Mouse (Mus musculus): ENCODE results near the gene Suv39h1. TPM values are rescaled to one million over a fixed set of nuclear protein-coding genes. Genes with fewer than 3 reads are reported as not detected.

Suv39h1 gene
- polyA plus RNA-seq, 1 experiment, result 1.6 TPM

Other genes with a start within 250 kb of the Suv39h1 start
- gene Otud5, start 233.4 kb downstream of the Suv39h1 start, polyA plus RNA-seq (2012; ENCODE audit: insufficient read depth, insufficient read length, missing spikeins), result 14.1 and 23.4 TPM in 2 replicates
- gene Pim2, start 196.5 kb downstream of the Suv39h1 start, polyA plus RNA-seq (2012; ENCODE audit: insufficient read depth, insufficient read length, missing spikeins), result 1.7 and 2.0 TPM in 2 replicates
- 9.2 and 15.3 TPM in 2 replicates for gene Slc35a2, start 190.7 kb downstream of the Suv39h1 start, polyA plus RNA-seq (2012; ENCODE audit: insufficient read depth, insufficient read length, missing spikeins)
- gene Pqbp1, start 175.5 kb downstream of the Suv39h1 start, polyA plus RNA-seq (2012; ENCODE audit: insufficient read depth, insufficient read length, missing spikeins), result 25.0 and 29.5 TPM in 2 replicates
- 47.7 and 50.3 TPM in 2 replicates for gene Timm17b, start 175.4 kb downstream of the Suv39h1 start, polyA plus RNA-seq (2012; ENCODE audit: insufficient read depth, insufficient read length, missing spikeins)
- not detected in 2 replicates for gene Gm10491, start 166.9 kb downstream of the Suv39h1 start, polyA plus RNA-seq (2012; ENCODE audit: insufficient read depth, insufficient read length, missing spikeins)
- gene Gm10490, start 165.2 kb downstream of the Suv39h1 start, polyA plus RNA-seq (2012; ENCODE audit: insufficient read depth, insufficient read length, missing spikeins), result not detected in 2 replicates
- not detected in 2 replicates for gene Pcsk1n, start 154.9 kb downstream of the Suv39h1 start, polyA plus RNA-seq (2012; ENCODE audit: insufficient read depth, insufficient read length, missing spikeins)
- gene Eras, start 146.2 kb downstream of the Suv39h1 start, polyA plus RNA-seq (2012; ENCODE audit: insufficient read depth, insufficient read length, missing spikeins), result not detected in 2 replicates
- gene Hdac6, start 126.9 kb downstream of the Suv39h1 start, polyA plus RNA-seq (2012; ENCODE audit: insufficient read depth, insufficient read length, missing spikeins), result 7.6 and 11.6 TPM in 2 replicates
- not detected in 2 replicates for gene Gata1, start 96.7 kb downstream of the Suv39h1 start, polyA plus RNA-seq (2012; ENCODE audit: insufficient read depth, insufficient read length, missing spikeins)
- gene Glod5, start 56.3 kb downstream of the Suv39h1 start, polyA plus RNA-seq (2012; ENCODE audit: insufficient read depth, insufficient read length, missing spikeins), result not detected in 2 replicates
- 1.1 and 1.5 TPM in 2 replicates for gene Was, start 15.7 kb upstream of the Suv39h1 start, polyA plus RNA-seq (2012; ENCODE audit: insufficient read depth, insufficient read length, missing spikeins)
- 19.6 and 24.5 TPM in 2 replicates for gene Wdr13, start 58.1 kb upstream of the Suv39h1 start, polyA plus RNA-seq (2012; ENCODE audit: insufficient read depth, insufficient read length, missing spikeins)
- 188 and 247 TPM in 2 replicates for gene Rbm3, start 71.1 kb upstream of the Suv39h1 start, polyA plus RNA-seq (2012; ENCODE audit: insufficient read depth, insufficient read length, missing spikeins)
- 3.2 and 4.2 TPM in 2 replicates for gene Tbc1d25, start 101.4 kb upstream of the Suv39h1 start, polyA plus RNA-seq (2012; ENCODE audit: insufficient read depth, insufficient read length, missing spikeins)
- 36.2 and 45.9 TPM in 2 replicates for gene Ebp, start 118.8 kb upstream of the Suv39h1 start, polyA plus RNA-seq (2012; ENCODE audit: insufficient read depth, insufficient read length, missing spikeins)
- 6.0 and 7.3 TPM in 2 replicates for gene Porcn, start 131.8 kb upstream of the Suv39h1 start, polyA plus RNA-seq (2012; ENCODE audit: insufficient read depth, insufficient read length, missing spikeins)
- gene Ftsj1, start 177.6 kb upstream of the Suv39h1 start, polyA plus RNA-seq (2012; ENCODE audit: insufficient read depth, insufficient read length, missing spikeins), result 19.6 and 22.2 TPM in 2 replicates
- gene Slc38a5, start 196.4 kb upstream of the Suv39h1 start, polyA plus RNA-seq (2012; ENCODE audit: insufficient read depth, insufficient read length, missing spikeins), result not detected in 2 replicates